Mouse (Mus musculus) urinary bladder, postnatal 14 days (tissue): ENCODE results near the gene Pdzd7.
"Not testable (repeated sequence)": the region's sequence is repeated elsewhere in the genome, so short reads cannot be mapped to it uniquely, and the experiment has no call there.

ENCODE experiments used
- DNase-seq: peaks from one replicate; pipeline ENCODE4 v3.0.0; 2021; ENCODE audit warnings: low spot score

Pdzd7 gene

DNA sequence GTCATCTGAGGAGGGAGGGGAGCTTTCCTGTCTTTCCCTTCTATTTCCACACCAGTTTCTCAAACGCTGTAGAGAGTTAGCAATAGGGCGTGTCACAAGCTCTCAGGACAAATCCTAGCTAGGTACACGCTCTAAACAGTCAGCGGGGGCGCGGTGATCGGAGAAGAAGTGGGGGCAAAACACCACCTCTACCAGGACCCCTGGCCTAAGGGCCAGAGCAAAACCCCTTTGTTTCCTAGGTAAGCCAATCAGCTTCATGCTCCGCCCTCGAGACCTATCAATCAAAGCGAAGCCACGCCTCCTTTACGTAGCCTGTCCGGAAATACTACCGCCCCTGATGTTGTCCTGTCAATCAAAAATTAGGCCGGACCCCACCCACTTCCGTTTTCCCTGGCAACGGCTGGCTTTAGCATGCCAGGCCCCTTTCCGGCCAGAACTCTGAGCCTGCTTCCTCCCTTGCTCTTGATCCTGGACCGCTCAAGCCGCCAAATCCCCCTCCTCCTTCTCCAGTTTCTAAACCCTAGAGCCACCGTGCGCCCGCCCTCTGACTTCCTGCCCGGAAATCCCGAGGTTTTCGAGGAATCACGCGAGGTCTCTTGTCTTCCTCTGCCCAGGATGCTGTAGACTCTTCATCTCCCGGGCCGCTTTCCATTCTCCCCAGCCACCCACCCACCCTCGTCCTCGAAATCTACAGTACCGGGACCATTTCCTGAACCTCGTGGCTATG, 12.8 kb upstream of the Pdzd7 start:
- DNase-seq = peak; percentile 95

DNA sequence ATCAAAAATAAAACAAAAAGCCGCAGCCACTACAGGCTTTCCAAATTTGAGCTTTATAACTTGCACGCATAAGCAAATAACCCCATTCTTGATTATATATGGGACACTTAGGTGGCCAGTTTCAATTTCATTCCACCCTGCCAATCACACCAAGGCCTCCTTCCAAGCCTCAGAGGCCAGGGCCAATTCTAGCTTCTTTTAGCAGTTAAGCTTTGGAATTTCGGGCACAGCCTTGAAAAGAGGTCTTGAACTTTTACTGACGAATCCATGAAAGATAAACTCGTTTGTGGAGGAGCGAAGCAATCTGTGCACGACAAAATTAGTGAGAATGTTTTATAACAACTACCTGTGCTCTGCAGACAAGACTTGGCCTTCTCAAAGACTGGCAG, 12.2 kb upstream of the Pdzd7 start:
- no peak for DNase-seq

DNA sequence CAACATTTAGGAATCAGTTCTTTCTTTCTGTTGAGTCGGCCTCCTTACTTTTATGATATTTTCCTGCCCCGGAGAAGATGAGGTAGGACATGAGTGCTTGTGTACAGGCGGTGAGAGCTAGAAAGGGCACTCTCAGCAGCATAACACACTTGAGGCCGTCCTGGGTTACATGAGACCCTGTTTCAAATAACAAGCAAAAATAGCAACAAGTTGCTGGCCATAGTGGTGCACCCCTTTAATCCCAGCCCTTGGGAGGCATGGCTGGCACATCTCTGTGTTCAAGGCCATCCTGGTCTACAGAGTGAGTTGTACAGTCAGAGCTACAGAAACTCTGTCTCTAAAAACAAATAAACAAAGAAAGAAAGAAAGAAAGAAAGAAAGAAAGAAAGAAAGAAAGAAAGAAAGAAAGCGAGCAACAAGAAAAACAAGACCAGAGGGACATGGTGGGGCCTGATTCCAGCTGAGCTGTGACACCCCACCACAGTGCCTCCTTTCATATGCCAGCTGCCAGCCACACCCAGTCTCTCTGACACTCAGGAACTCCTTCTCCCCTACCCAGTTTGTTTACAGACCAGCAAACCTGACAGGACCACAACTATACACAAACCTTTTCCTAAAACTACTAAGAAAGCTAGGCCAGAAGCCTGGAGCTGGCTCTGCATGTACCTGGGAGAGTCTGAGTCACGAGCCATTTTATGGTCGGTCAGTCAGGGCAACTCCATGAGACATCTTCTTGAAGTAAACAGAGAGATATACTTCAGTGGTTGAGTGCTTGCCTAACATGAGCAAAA, 11.6 kb upstream of the Pdzd7 start:
- DNase-seq = no peak

DNA sequence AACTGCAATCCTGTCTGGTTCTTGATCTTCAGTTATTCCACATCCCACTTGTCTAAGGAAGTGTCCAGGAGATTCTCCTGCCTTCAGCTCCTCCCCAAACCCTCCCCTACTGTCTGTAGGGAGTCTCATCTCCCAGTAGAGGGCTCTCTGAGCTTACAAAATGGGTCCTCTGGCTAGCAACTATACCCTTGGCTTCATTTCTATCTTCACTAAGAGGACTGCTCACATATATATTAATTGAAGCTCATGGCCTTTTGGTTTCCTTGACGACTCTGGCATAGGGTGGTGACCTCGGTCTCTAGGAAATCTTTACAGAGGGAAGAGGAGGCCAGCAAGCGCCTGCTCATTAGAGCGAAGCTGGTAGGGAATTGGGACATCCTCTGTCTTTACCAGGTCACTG, 10.8 kb upstream of the Pdzd7 start:
- DNase-seq = no peak

DNA sequence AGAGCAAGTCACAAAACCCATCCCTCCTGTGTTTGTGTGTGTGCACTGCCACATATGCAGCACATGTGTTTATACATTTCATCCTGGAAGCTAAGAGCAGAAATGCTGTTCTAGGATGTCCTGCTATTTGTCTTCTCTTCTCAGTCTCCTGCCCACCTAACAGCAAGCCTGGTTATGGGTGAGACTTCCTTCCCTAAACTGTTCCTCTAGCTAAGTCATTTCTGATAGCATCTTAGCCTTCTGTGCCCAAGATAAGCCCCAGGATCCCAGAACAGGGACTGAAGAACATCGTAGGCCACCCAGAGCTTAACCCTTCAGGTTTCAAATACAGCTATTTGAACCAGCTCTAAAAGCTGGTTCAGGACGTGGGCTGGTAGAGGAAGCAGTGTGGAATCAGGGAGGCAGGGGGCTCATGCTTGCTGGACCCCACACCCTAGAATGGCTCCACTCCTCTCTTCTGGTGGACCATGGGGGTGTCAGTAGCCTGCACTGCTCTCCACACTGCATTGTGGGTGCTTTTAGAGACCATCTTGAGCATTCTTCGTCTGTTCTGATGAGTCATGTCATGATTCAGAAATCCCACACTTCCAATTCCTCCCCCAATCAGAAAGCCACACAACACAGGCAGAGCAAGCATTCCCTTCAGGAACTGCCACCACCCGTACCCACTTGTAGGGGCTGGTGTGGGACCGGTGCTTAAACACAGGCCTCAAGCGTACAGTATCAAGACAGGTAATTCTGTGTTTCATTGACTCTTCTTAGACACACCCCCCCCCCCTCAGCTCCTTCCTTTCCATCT, 9.6 kb upstream of the Pdzd7 start:
- DNase-seq = no peak

DNA sequence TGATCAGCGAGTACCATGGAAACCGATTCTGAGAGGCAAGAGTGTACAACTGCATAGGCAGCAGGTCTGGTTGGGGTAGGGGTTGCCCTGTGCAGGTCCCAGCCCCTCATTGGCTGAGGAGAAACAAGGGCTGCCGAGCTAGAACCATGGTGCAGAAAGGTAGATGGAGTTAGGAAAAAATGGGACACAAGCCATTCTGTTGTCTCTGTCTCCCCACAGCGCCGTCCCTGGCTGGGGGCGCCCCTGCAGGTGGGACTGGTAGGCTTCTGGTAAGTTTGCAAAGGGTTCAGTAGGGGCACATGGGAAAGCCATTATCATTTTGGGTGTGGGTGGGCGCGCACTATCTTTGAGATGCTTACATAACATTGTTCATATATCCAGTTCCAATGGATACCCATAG, 7.9 kb upstream of the Pdzd7 start:
- no peak for DNase-seq

DNA sequence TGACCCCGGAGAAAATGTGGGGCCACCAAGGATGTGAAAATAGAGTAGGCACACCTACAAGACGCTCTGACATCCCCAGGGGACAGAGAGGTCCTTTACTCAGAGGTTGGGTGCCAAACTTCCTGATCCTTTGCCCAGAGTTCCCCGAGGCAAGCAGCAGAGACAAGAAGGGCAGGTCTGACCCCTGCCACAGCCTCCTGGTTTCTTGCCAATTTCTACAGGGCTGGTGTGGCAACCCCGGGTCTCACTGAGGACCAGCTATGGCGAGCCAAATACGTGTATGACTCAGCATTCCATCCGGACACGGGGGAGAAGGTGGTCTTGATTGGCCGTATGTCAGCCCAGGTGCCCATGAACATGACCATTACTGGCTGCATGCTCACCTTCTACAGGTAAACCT, 4.0 kb upstream of the Pdzd7 start:
- DNase-seq = no peak

DNA sequence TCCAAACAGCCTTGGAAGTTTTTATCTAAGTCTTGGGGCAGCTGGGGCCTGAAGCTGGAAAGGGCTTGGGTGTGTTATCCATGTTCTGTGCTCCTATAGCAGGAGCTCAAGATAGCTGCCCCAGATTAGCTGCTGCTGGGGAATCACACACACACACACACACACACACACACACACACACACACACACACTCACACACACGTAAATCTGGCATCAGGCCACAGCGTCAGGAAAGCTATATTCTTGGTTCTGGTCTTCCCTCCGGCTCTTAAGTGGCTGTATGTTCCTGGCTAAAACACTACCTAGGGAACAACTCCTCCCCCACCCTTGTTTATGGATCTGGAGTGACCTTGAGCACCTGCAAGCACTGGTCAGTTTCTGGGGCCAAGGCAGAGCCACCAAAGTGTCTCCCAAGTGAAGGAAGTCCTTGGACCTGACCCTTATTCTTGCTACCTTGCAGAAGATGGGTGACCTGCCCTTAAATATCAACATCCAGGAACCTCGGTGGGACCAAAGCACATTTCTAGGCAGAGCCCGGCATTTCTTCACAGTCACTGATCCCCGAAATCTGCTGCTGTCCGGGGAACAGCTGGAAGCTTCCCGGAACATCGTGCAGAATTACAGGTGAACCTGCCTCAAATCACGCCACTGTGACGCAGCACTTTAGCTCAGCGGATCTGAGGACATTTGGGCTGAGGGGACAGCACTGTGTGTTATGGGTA, 3.3 kb upstream of the Pdzd7 start:
- no peak for DNase-seq

DNA sequence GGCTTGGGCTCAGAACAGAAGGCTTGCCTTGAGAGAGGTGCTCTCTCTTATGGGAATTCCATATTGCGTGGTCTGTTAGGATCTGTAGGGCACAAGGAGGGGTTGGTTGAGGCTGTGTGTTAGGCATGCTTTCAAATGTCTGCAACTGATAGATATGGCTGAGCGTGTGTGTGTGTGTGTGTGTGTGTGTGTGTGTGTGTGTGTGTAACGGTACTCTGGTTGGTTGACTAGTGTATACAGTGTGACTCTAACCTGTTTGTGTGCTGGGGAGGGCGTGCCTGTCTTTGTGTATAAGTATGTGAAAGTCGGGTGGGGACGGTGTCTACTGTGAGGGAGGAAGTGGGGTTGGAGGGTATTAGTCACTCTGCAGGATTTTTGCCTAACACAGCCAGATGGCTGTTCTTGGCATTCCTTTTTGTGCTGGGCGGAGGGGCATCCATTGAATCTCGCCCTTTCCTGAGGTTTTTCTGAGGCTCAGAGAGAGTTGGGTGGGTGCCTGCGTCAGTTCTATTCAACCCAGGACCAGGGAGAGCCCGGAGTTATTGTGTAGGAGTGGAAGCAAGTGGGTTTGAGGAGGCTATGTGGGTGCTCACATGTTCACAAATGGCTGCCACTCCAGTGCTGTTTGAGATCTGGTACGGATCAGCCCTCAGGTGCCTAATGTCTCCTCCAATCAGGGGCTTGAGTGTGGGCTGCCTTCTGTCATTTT, 2.6 kb upstream of the Pdzd7 start:
- peak; percentile 79 for DNase-seq

DNA sequence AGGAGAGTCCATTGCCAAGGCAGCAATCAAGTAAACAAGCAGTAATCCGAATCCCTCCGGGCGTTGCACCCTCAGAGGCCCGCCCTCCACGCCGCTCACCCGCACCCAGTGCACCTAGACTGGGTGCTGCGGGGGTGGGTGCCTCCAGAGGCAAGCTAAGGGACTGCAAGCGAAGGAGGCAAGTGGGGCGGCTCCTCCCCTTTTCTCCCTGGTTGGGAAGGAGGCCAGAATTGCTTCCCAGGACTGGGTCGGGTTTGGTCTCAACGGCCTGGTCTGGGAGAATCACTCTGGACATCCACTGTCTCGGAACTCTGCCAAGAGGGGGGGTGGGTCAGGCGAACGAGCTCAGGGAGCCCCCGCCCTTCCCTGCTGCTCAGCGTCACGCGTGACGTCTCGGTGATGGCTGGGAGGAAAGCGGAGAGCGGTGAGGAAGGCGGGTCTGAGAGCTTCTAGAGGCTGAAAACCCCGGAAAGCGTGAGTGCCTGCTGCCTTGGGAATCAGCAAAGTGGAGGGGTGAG, 2.0 kb upstream of the Pdzd7 start, which contains the start of gene Sfxn3:
Gene Sfxn3, plus strand, starts transcription at position 87 of the 518 bp plus-strand sequence.
- DNase-seq = peak; percentile 97

DNA sequence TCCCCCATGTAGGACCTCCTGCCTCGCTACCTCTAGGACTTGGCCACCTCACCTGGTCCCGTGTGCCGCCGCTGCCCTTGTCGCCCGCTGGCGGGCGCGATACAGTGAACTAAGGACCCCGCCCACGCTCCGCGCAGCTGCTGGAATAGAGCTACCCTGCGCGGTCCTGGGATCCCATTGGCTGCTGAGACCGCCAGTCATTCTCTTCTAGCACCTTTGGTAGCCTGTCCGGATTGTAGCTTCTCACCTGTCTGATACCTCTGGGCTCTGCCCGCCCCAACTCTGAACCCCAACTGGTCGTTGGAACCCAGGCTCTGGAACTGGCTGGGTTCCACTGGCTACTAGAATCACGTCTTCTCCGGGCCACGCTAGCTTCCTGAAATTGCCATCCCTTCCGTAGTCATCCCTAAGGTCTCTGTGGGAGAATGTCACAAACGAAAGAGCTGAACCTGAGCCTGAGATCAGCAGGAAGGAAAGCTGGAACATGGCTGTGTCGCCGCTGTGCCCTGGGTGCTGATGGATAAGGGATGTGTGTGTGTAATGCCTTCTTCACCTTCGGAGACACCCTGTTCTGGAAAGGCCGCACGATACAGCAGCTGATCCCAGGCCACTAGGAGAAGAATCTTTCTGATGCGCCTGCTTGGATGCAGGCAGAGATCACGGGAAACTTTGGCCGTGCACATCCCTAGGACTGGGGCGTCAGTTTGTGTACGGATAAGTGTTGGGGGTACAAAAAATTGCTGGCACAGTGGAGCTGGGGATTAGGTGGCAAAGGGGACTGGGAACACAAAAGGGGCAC, 1.2 kb upstream of the Pdzd7 start:
- DNase-seq = peak; percentile 95

DNA sequence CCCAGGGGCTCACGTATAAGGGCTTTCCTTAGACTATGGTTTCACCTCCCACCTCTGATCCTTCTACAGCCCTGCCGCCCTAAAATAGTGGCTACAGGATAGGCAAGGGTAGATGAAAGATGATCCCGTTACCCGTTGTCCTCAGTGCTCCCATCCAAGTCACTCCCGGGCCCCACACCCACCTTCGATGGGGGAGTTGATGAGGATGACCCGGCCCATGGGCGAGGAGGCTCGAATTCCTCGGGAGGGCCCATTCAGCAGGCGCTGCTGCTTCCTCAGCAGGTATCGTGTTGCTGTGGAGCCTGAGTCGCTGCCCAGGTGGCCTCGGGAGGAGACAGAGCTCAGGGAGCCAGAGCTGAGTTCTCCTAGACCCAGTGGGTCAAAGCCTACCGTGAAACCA, 281 bp downstream of the Pdzd7 start:
- no peak for DNase-seq

DNA sequence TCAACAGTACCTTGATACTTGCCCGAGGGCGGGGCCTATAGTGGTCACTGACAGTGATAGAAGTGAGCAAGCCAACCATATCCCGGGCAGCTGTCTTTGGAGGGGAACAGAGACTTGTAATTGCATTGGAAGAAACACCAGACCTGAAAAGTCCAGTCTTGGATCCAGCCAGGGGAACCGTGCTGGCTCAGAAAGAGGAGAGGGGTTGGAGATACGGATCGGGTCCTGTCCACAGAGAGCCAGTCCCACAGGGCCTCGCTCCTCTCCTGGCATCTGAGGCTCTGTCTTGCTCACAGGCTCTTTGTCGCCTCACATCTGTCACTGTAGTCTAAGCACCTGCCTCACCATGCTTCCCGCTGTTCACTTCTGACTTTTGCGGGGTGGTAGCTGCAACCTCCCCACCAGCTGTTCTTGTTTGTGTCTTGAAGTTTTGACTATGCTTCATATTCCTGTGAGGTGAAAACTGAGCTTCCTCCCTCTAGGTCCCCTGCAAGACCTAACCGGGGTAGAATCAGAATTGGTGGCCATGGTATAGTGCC, 1.1 kb downstream of the Pdzd7 start:
- DNase-seq = no peak

DNA sequence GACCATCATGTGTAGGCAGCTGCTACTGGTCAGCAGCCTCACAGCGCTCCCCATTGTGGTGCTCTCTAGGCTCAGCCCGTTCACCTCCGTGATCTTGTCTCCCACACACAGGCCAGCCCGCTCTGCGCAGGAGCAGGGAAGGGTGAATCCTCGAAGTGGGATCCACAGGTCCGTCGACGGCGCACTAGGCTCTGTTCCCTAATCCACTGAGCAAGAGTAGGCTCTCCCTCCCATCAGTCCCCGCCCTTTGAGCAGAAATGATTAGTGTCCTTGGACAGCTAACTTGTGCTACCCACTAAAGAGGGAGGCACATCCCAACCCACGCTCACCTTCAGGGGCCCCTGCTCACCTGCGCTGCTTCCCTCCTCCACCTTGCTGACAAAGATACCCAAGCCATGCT, 5.3 kb downstream of the Pdzd7 start:
- DNase-seq = no peak

DNA sequence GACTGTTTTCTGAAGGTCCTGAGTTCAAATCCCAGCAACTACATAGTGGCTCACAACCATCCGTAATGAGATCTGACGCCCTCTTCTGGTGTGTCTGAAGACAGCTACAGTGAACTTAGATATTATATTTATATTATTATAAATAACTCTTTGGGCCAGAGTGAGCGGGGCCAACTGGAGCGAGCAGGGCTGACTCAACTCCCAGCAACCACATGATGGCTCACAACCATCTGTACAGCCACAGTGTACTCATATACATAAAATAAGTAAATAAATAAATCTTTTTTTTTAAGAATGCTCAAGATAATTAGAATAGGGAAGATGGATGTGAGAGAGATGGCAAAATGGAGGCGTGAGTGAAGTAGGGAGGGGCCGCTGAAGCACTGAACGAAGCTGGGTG, 7.3 kb downstream of the Pdzd7 start:
- DNase-seq = not testable (repeated sequence)

DNA sequence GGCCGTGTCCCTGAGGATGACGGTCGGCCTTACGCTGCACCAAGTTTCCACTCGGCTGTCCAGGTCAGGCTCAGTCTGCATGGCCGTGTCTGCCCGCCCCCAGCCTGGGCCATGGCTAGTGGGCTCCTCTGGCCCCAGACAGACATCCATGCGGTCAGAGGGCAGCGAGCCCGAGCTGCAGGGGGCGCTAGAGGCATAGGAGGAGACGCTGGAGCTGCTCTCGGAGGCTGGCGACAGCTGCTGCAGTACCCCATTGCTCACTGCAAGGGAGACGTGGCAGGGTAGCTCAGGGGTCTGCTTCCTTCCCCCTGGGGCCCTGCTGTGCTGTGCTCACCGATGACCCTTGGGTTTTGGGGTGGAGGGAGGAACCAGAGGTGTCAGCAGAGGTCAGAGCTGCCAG, 8.7 kb downstream of the Pdzd7 start:
- DNase-seq = peak; percentile 73

DNA sequence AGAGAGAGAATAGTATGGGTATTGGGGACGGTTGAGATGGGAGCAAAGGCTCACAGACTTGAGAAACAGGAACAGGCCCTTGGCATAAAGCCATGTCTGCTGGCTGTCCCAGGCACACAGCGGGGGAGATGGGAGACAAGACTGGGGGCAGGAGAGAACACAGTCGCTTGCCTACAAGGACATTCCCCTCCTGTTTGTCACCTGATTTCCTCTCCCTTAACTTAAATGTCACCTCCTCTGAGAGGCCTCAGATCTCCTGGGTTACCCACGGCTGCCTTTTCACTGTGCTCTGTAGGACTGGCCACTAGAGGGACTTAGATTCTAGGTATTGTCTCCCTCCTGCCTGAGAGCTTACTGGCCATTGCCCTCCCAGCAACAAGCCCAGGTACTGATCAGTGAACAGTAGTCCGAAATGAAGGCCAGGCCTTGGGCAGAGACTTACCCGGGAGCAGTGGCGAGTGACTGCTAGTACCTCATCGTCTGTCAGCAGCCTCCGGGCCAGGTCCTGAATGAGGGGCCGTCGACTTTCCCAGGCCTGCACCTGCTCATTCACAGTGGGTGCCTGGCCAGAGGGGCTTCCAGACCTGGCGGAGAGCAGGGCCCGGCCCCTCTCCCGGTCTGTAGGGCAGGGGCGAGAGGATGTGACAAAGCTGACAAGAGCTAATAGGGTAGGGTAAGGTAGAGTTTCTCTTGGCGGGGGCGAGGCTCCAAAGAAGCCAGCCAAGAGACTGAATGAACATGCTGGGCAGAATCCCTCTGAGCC, 12.8 kb downstream of the Pdzd7 start:
- peak; percentile 61 for DNase-seq

DNA sequence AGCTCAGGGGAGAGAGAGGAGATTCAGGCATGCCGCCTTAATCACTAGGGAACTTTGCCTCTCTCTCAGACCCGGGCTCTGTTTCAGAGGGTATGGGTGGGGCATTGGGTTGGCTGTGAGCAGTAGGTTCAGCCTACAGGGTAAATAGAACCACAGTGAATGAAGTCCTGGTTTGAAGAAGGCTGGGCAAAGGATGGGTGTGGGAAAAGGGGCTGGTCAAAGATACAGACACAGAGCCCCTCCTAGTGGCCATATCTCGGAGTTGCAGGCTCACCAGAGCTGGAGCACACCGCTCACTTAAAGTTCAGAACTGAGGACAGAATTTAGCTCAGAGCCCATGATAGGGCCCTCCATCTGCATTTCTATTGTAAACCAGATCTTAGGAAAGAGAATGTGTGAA, 13.7 kb downstream of the Pdzd7 start:
- DNase-seq = peak; percentile 84
